Mouse (Mus musculus): ENCODE measurements around the gene BC051019.

Gene BC051019

GRCm38 (mm10) chr7:109723697-109724096 is at the start of gene BC051019:
BC051019 (minus strand) TSS chr7:109723850.
- CTCF ChIA-PET, result no interaction called here

- CTCF ChIA-PET, result no interaction called here
Observed at GRCm38 (mm10) chr7:109772251-109772650, 48.6 kb upstream of the BC051019 start.

- CTCF ChIA-PET, result no interaction called here
Observed at GRCm38 (mm10) chr7:109768699-109769383, 45.2 kb upstream of the BC051019 start.

GRCm38 (mm10) chr7:109767575-109768350 is 44.1 kb upstream of the BC051019 start:
- CTCF ChIA-PET, result no interaction called here

GRCm38 (mm10) chr7:109764009-109764408 is 40.4 kb upstream of the BC051019 start:
- CTCF ChIA-PET, result no interaction called here

- CTCF ChIA-PET, result no interaction called here
Observed at GRCm38 (mm10) chr7:109756291-109756690, 32.6 kb upstream of the BC051019 start.

GRCm38 (mm10) chr7:109754034-109754433 is 30.4 kb upstream of the BC051019 start:
- CTCF ChIA-PET, result no interaction called here

GRCm38 (mm10) chr7:109752008-109752925 is 28.6 kb upstream of the BC051019 start, which contains the start of gene Tmem9b:
Tmem9b (minus strand) TSS chr7:109752875.
- CTCF ChIA-PET, result no interaction called here

GRCm38 (mm10) chr7:109751427-109752007 is 27.9 kb upstream of the BC051019 start:
- CTCF ChIA-PET, result no interaction called here

- CTCF ChIA-PET, result interaction anchor here (1.0 kb wide), 1 partner anchor 230 kb away, joined by 3 read pairs; no protein-coding TSS in a partner anchor
Observed at GRCm38 (mm10) chr7:109747747-109748146, 24.1 kb upstream of the BC051019 start.

GRCm38 (mm10) chr7:109741703-109742102 is 18.1 kb upstream of the BC051019 start:
- CTCF ChIA-PET, result no interaction called here

- CTCF ChIA-PET, result no interaction called here
Observed at GRCm38 (mm10) chr7:109741060-109741459, 17.4 kb upstream of the BC051019 start.

- CTCF ChIA-PET, result no interaction called here
Observed at GRCm38 (mm10) chr7:109739822-109740370, 16.2 kb upstream of the BC051019 start.

GRCm38 (mm10) chr7:109734806-109735205 is 11.2 kb upstream of the BC051019 start:
- CTCF ChIA-PET, result no interaction called here

- CTCF ChIA-PET, result no interaction called here
Observed at GRCm38 (mm10) chr7:109731626-109732025, 8.0 kb upstream of the BC051019 start, which contains the start of gene Ascl3. Ascl3 (minus strand) TSS chr7:109731726.

- CTCF ChIA-PET, result interaction anchor here (0.7 kb wide), 1 partner anchor 9 kb away, joined by 3 read pairs; no protein-coding TSS in a partner anchor
Observed at GRCm38 (mm10) chr7:109723114-109723513, 536 bp downstream of the BC051019 start.

- CTCF ChIA-PET, result interaction anchor here (0.7 kb wide), 1 partner anchor 10 kb away, joined by 3 read pairs; no protein-coding TSS in a partner anchor
Observed at GRCm38 (mm10) chr7:109722618-109723017, 1.0 kb downstream of the BC051019 start.

- CTCF ChIA-PET, result no interaction called here
Observed at GRCm38 (mm10) chr7:109719286-109719685, 4.4 kb downstream of the BC051019 start.

- CTCF ChIA-PET, result no interaction called here
Observed at GRCm38 (mm10) chr7:109713434-109713982, 10.1 kb downstream of the BC051019 start.

- CTCF ChIA-PET, result no interaction called here
Observed at GRCm38 (mm10) chr7:109712198-109712597, 11.5 kb downstream of the BC051019 start.

- CTCF ChIA-PET, result no interaction called here
Observed at GRCm38 (mm10) chr7:109710069-109710468, 13.6 kb downstream of the BC051019 start.
